Mouse (Mus musculus) megakaryocyte-erythroid progenitor cell, adult 5-6 weeks (primary cell): Measurements from ENCODE around the gene Ankdd1a. TPM values are rescaled to one million over a fixed set of nuclear protein-coding genes. Genes with fewer than 3 reads are reported as not detected.

Experiments used
- ATAC-seq: replicated peaks from 2 replicates; pipeline ENCODE4 v1.8.0; 2016; ENCODE audit warnings: mild to moderate bottlenecking, inconsistent platforms; ENCODE audit not compliant: severe bottlenecking, poor library complexity, low FRiP score, low TSS enrichment
- total RNA-seq, 2 experiments: library from RNA; stranded (forward) in 1 of 2; stranded (reverse) in 1 of 2; fragments of 200-1000, 215-1000 nt in 1 of 2; fragments of >200 nt in 1 of 2; fragmentation: Nextera tagmentation in 1 of 2; gene quantifications; 2 replicates each; pipeline ENCODE4 v1.2.3; 2014 to 2017

Ankdd1a gene
- total RNA-seq, 2 experiments from 2014 or later = not detected

GRCm38 (mm10) chr9:65514431-65514830 is 5.6 kb downstream of the Ankdd1a start:
- ATAC-seq = no peak

GRCm38 (mm10) chr9:65512520-65512919 is 7.5 kb downstream of the Ankdd1a start:
- no peak for ATAC-seq

GRCm38 (mm10) chr9:65508449-65508848 is 11.5 kb downstream of the Ankdd1a start:
- no peak for ATAC-seq

GRCm38 (mm10) chr9:65502721-65503505 is 17.1 kb downstream of the Ankdd1a start:
- ATAC-seq = no peak

- no peak for ATAC-seq
Observed at GRCm38 (mm10) chr9:65502146-65502545, 17.8 kb downstream of the Ankdd1a start.

GRCm38 (mm10) chr9:65492851-65493250 is 27.1 kb downstream of the Ankdd1a start:
- ATAC-seq = no peak

- no peak for ATAC-seq
Observed at GRCm38 (mm10) chr9:65492351-65492750, 27.6 kb downstream of the Ankdd1a start.

GRCm38 (mm10) chr9:65491476-65491875 is 28.5 kb downstream of the Ankdd1a start:
- ATAC-seq = no peak

- ATAC-seq = no peak
Observed at GRCm38 (mm10) chr9:65480071-65480470, 39.9 kb downstream of the Ankdd1a start.

GRCm38 (mm10) chr9:65479158-65479557 is 40.8 kb downstream of the Ankdd1a start:
- no peak for ATAC-seq

- no peak for ATAC-seq
Observed at GRCm38 (mm10) chr9:65472769-65473168, 47.2 kb downstream of the Ankdd1a start.

GRCm38 (mm10) chr9:65467686-65468085 is 52.3 kb downstream of the Ankdd1a start:
- ATAC-seq = no peak

GRCm38 (mm10) chr9:65465241-65465640 is 54.8 kb downstream of the Ankdd1a start:
- no peak for ATAC-seq

- no peak for ATAC-seq
Observed at GRCm38 (mm10) chr9:65464161-65464560, 55.8 kb downstream of the Ankdd1a start.

- no peak for ATAC-seq
Observed at GRCm38 (mm10) chr9:65462544-65462943, 57.4 kb downstream of the Ankdd1a start.

- peak; percentile 94 for ATAC-seq
Observed at GRCm38 (mm10) chr9:65460732-65461442, 59.1 kb downstream of the Ankdd1a start, which contains the start of gene Spg21. TSS of gene Spg21 (plus strand) at chr9:65460947.

GRCm38 (mm10) chr9:65460198-65460597 is 59.8 kb downstream of the Ankdd1a start:
- ATAC-seq = no peak

- ATAC-seq = no peak
Observed at GRCm38 (mm10) chr9:65458975-65459374, 61.0 kb downstream of the Ankdd1a start.

- no peak for ATAC-seq
Observed at GRCm38 (mm10) chr9:65447951-65448350, 72.0 kb downstream of the Ankdd1a start.

- no peak for ATAC-seq
Observed at GRCm38 (mm10) chr9:65444692-65445091, 75.3 kb downstream of the Ankdd1a start.
